Mouse (Mus musculus) CH12.LX (cell line): ENCODE data around the gene Slc9b1. TPM values are rescaled to one million over a fixed set of nuclear protein-coding genes. Genes with fewer than 3 reads are reported as not detected.

Experiments
- DNase-seq: peaks from one replicate; pipeline ENCODE4 v3.0.0-alpha.2; 2013; ENCODE audit errors: extremely low read depth
- H3K27ac ChIP-seq: 2 replicates; pipeline ENCODE4 v1.5.1; 2012; ENCODE audit warnings: low read depth, mild to moderate bottlenecking, control low read depth, moderate library complexity; ENCODE audit not compliant: insufficient read depth
- H3K27me3 ChIP-seq: replicated peaks from 2 replicates; pipeline ENCODE3; 2012; ENCODE audit warnings: inconsistent platforms
- H3K36me3 ChIP-seq, 2 experiments: replicated peaks in 1 of 2; 2 replicates each; pipeline versions ENCODE3 to v1.6.1; 2012; ENCODE audit warnings: inconsistent platforms in 1 of 2, low read length in 1 of 2, mild to moderate bottlenecking in 1 of 2, mixed read lengths in 1 of 2, moderate library complexity in 1 of 2; ENCODE audit not compliant: control insufficient read depth in 1 of 2, insufficient read depth in 1 of 2
- H3K4me1 ChIP-seq, 2 experiments: 2 replicates each; pipeline ENCODE4 v1.6.1; 2012; ENCODE audit warnings: inconsistent platforms in 1 of 2, moderate library complexity in 1 of 2; ENCODE audit not compliant: insufficient read depth in 2 of 2, control insufficient read depth in 1 of 2
- H3K4me2 ChIP-seq: 2 replicates; pipeline ENCODE4 v1.6.1; 2012; ENCODE audit warnings: low read depth, mild to moderate bottlenecking, control low read depth; ENCODE audit not compliant: poor library complexity, insufficient read depth, severe bottlenecking
- H3K4me3 ChIP-seq, 3 experiments: fragments of 150-350 bp in 1 of 3; sonication (generic) in 1 of 3; replicated peaks in 1 of 3; 2 replicates each; pipeline versions ENCODE3 to v1.5.1; 2011 to 2012; ENCODE audit warnings: low read depth in 2 of 3, low read length in 2 of 3, mild to moderate bottlenecking in 2 of 3, moderate library complexity in 2 of 3, control low read depth in 1 of 3, improper control_type of control experiment in 1 of 3, inconsistent platforms in 1 of 3, mixed read lengths in 1 of 3; ENCODE audit not compliant: poor library complexity in 1 of 3
- H3K79me2 ChIP-seq: replicated peaks from 2 replicates; pipeline ENCODE4 v1.6.1; 2012; ENCODE audit warnings: mild to moderate bottlenecking, moderate library complexity; ENCODE audit not compliant: control insufficient read depth, poor library complexity, insufficient read depth, severe bottlenecking; ENCODE audit errors: extremely low read depth
- H3K9ac ChIP-seq: 2 replicates; pipeline ENCODE4 v1.6.1; 2012; ENCODE audit warnings: low read depth, mild to moderate bottlenecking, control low read depth, moderate library complexity; ENCODE audit not compliant: insufficient read depth
- H3K9me3 ChIP-seq: replicated peaks from 2 replicates; pipeline ENCODE3; 2012; ENCODE audit warnings: low read length, inconsistent platforms, mixed read lengths
- BHLHE40 ChIP-seq: IDR thresholded peaks from 2 replicates; pipeline ENCODE4 v1.6.1; 2011; ENCODE audit warnings: mild to moderate bottlenecking, low read depth, low read length, improper control_type of control experiment
- CHD1 ChIP-seq: IDR thresholded peaks from 2 replicates; pipeline ENCODE4 v1.6.1; 2012; ENCODE audit warnings: low read depth, low read length, improper control_type of control experiment, inconsistent platforms
- ELF1 ChIP-seq: IDR thresholded peaks from 2 replicates; pipeline ENCODE4 v1.6.1; 2014; ENCODE audit warnings: low read depth, mild to moderate bottlenecking, inconsistent platforms, low read length, improper control_type of control experiment
- ETS1 ChIP-seq: conservative IDR thresholded peaks from 2 replicates; pipeline ENCODE4 v1.6.1; 2012; ENCODE audit warnings: low read depth, mild to moderate bottlenecking, inconsistent platforms, low read length, improper control_type of control experiment, moderate library complexity
- GABPA ChIP-seq: IDR thresholded peaks from 2 replicates; pipeline ENCODE4 v1.6.1; 2012; ENCODE audit warnings: low read depth, low read length, improper control_type of control experiment, inconsistent platforms; ENCODE audit not compliant: insufficient replicate concordance
- IRF4 ChIP-seq: IDR thresholded peaks from 2 replicates; pipeline ENCODE4 v1.6.1; 2014; ENCODE audit warnings: low read depth, mild to moderate bottlenecking, inconsistent platforms, low read length, improper control_type of control experiment
- JUND ChIP-seq: conservative IDR thresholded peaks from 2 replicates; pipeline ENCODE4 v1.6.1; 2011; ENCODE audit warnings: low read depth, low read length, improper control_type of control experiment
- MAZ ChIP-seq: IDR thresholded peaks from 2 replicates; pipeline ENCODE4 v1.6.1; 2012; ENCODE audit warnings: low read depth, mild to moderate bottlenecking, inconsistent platforms, low read length, improper control_type of control experiment, moderate library complexity
- MEF2A ChIP-seq: IDR thresholded peaks from 2 replicates; pipeline ENCODE4 v1.6.1; 2014; ENCODE audit warnings: low read depth, mild to moderate bottlenecking, inconsistent platforms, low read length, improper control_type of control experiment, borderline replicate concordance
- NELFE ChIP-seq: IDR thresholded peaks from 2 replicates; pipeline ENCODE4 v1.6.1; 2011; ENCODE audit warnings: low read depth, low read length, improper control_type of control experiment
- PAX5 ChIP-seq: IDR thresholded peaks from 2 replicates; pipeline ENCODE4 v1.6.1; 2012; ENCODE audit warnings: low read length, inconsistent platforms, mixed read lengths
- RAD21 ChIP-seq: IDR thresholded peaks from 2 replicates; pipeline ENCODE4 v1.6.1; 2011; ENCODE audit warnings: low read depth, mild to moderate bottlenecking, low read length, improper control_type of control experiment, moderate library complexity
- SIN3A ChIP-seq: IDR thresholded peaks from 2 replicates; pipeline ENCODE4 v1.6.1; 2012; ENCODE audit warnings: low read length, improper control_type of control experiment, inconsistent platforms
- SMC3 ChIP-seq: IDR thresholded peaks from 2 replicates; pipeline ENCODE4 v1.6.1; 2011; ENCODE audit warnings: low read depth, low read length, improper control_type of control experiment
- TBP ChIP-seq: conservative IDR thresholded peaks from 2 replicates; pipeline ENCODE4 v1.6.1; 2011; ENCODE audit warnings: low read depth, low read length, improper control_type of control experiment
- TCF12 ChIP-seq: IDR thresholded peaks from 2 replicates; pipeline ENCODE4 v1.6.1; 2014; ENCODE audit warnings: low read depth, mild to moderate bottlenecking, inconsistent platforms, low read length, improper control_type of control experiment
- ZC3H11A ChIP-seq: IDR thresholded peaks from 2 replicates; pipeline ENCODE4 v1.6.1; 2012; ENCODE audit warnings: low read depth, mild to moderate bottlenecking, inconsistent platforms, low read length, improper control_type of control experiment
- ZKSCAN1 ChIP-seq: IDR thresholded peaks from 2 replicates; pipeline ENCODE4 v1.6.1; 2012; ENCODE audit warnings: low read depth, inconsistent platforms, low read length, improper control_type of control experiment, borderline replicate concordance
- ZMIZ1 ChIP-seq: IDR thresholded peaks from 2 replicates; pipeline ENCODE4 v1.6.1; 2012; ENCODE audit warnings: low read depth, mild to moderate bottlenecking, inconsistent platforms, low read length, improper control_type of control experiment
- dilution Hi-C: fragments of 300-500 bp; cut with MboI; formaldehyde crosslinking; loops from 2 replicates; pipeline ENCODE4 v1.14.3; 2020; ENCODE audit warnings: low sequenced_read_pairs; ENCODE audit not compliant: extremely low pct_unique_long_range_greater_than_20kb, extremely low pct_ligation_motif_present
- in situ Hi-C: fragments of 300-500 bp; cut with MboI; formaldehyde crosslinking; loops from 3 replicates; pipeline ENCODE4 v1.14.3; 2019; ENCODE audit warnings: low sequenced_read_pairs, low pct_ligation_motif_present, low pct_unique_long_range_greater_than_20kb, mixed read lengths
- polyA plus RNA-seq: library from polyadenylated mRNA; unstranded; fragments of >175 nt; gene quantifications from 2 replicates; pipeline ENCODE4 v1.2.1, GENCODE M21; 2012; ENCODE audit warnings: low read depth; ENCODE audit not compliant: insufficient read length
- total RNA-seq, 2 experiments: library from RNA; depleted of rRNA; stranded (reverse); fragments of 300-350 nt in 1 of 2; fragments of >200 nt in 1 of 2; gene quantifications; 2 replicates each; pipeline ENCODE4 v1.2.3; 2012 to 2014

The Slc9b1 gene
- total and polyA plus RNA-seq, 3 experiments, result 1.9 to 3.1 (median 2.7) TPM

DNA sequence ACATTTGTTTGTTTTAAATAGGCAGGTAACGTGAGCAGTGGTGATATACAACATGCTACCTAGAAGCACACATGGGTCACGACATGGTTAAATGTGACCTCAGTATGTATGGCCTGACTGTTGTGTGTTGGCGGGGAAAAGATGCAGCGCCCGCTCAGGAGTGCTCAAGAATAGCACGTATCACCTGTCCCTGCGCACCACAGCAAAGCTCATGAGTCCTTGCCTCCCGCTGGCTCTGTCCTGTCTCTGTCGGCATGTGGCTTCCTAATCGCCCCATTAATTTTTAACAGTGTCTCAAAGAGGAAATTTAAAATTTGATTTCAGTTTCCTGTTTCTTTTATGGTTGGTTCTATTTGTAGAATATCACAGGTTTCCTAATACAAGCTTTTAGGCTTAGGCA is 29.6 kb downstream of the Slc9b1 start:
- in situ Hi-C loops, result no loop called here
- TF ChIP-seq TCF12 (no peak), SIN3A (no peak), BHLHE40 (no peak), MEF2A (no peak), ETS1 (no peak), TBP (no peak), PAX5 (no peak), ELF1 (no peak), ZMIZ1 (no peak)
- TF ChIP-seq, all 38 proteins: peak for 0
- no peak for DNase-seq
- Histone ChIP-seq H3K4me2 (no peak overlapping the region), H3K27ac (no peak overlapping the region), H3K9ac (no peak overlapping the region), H3K27me3 (no peaks in the 10 kb centered on the region), H3K4me1 (peaks cover 0 to 10% of the 10 kb centered on the region in 2 experiments; a peak in 3 of 4 replicates), H3K9me3 (no peaks in the 10 kb centered on the region), H3K4me3 (no peak overlapping the region), H3K36me3 (no peaks in the 10 kb centered on the region), H3K79me2 (no peaks in the 10 kb centered on the region)
- dilution Hi-C loops, result no loop called here

GRCm38 (mm10) chr3:135379868-135380267 is 32.0 kb downstream of the Slc9b1 start:
- Histone ChIP-seq H3K4me3 (no peak overlapping the region), H3K9ac (no peak overlapping the region), H3K36me3 (no peaks in the 10 kb centered on the region), H3K27ac (no peak overlapping the region), H3K9me3 (no peaks in the 10 kb centered on the region), H3K79me2 (no peaks in the 10 kb centered on the region), H3K27me3 (no peaks in the 10 kb centered on the region), H3K4me2 (no peak overlapping the region), H3K4me1 (peaks cover 0 to 10% of the 10 kb centered on the region in 2 experiments; a peak in 3 of 4 replicates)
- dilution Hi-C loops (no loop called here), in situ Hi-C loops (no loop called here)
- TF ChIP-seq GABPA (no peak), TBP (no peak), MAZ (no peak), SMC3 (no peak), ZC3H11A (no peak), NELFE (no peak), JUND (no peak), RAD21 (no peak), IRF4 (no peak), ETS1 (no peak), MEF2A (no peak), SIN3A (no peak), CHD1 (no peak), BHLHE40 (no peak), ZKSCAN1 (no peak)
- no peak for DNase-seq
